Mouse (Mus musculus) regulatory T cell (primary cell): ENCODE results near the gene Tmem62.
"Not testable (repeated sequence)": the region's sequence is repeated elsewhere in the genome, so short reads cannot be mapped to it uniquely, and the experiment has no call there.

Experiments used
- in situ Hi-C: fragments of 300-600 bp; cut with MboI, MseI; formaldehyde crosslinking; loops from one replicate; pipeline ENCODE4 v1.15.1; 2025; ENCODE audit warnings: high pct_unique_total_duplicates

The Tmem62 gene

DNA sequence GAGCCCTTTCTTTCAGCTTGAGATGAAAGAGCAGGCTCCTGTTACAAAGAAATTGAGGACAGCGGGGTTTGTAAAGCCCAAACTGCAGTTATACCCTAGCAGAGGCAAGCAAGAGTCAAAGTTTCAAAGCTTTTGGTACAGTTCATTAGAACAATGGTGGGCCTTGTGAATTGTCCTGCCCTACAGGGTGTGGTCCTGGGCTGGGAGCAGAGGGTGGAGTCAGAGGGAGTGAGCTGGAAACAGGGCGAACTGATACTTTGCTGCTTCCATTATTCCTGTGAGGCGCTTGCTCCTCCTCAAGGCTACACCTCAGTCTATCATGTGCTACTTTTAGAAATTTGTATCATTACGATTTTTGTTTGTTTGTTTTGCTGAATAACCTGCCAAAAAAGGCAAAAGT is 14.4 kb downstream of the Tmem62 start:
- in situ Hi-C loops = no loop called here

DNA sequence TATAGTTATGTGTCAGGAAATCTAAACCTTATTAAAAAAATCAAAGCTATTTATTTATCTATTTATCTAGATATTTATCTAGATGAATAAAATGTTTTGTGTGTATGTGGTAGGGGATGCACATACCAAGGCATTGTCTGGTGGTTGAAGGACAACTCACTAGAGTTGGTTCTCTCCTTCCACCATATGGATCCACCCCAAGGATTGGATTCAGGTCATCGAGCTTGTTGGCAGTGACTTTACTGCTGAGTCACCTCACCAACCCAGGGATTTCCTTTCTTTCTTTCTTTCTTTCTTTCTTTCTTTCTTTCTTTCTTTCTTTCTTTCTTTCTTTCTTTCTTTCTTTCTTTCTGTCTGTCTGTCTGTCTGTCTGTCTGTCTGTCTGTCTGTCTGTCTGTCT is 19.8 kb downstream of the Tmem62 start:
- in situ Hi-C loops = loop anchor here (5.0 kb wide), 1 partner anchor 101 kb away; no protein-coding TSS in a partner anchor

DNA sequence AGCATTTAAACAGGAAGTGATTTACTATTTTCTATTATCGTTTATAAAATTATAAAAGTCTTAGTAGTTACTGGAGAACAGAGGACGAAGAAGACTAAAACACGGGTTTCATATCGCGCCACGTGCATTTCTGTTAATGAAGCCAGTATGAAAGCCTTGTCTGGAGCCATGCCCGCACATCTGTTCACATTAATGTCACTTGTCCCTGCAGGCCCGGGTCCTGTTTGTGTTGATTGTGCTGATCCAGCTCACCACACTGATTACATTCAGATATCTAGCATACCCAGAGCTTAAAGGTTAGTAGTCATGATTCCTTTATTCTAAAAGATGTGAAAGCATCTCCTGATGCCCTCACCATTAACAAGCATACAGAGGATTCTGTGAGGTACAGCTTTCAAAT is 22.0 kb downstream of the Tmem62 start:
- in situ Hi-C loops = loop anchor here (5.0 kb wide), 1 partner anchor 98 kb away; no protein-coding TSS in a partner anchor

DNA sequence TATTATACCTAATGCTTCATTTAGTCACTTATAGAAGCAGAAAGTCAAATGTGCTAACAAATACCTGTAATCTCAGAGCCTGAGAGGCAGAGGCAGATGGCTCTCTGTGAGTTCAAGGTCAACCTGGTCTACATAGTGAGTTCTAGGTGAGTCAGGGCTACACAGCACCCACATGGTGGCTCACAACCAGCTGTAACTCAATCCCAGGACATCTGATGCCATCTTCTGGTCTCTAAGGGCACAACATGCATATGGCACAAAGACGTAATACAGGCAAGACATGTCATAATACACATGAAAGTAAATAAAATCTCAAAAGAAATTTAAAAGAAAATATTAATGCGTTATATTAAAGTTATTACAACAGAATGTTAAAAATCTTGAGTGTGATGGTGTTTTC is 26.8 kb downstream of the Tmem62 start:
- in situ Hi-C loops = no loop called here

GRCm38 (mm10) chr2:121004018-121004811 is 27.4 kb downstream of the Tmem62 start:
- in situ Hi-C loops = no loop called here

DNA sequence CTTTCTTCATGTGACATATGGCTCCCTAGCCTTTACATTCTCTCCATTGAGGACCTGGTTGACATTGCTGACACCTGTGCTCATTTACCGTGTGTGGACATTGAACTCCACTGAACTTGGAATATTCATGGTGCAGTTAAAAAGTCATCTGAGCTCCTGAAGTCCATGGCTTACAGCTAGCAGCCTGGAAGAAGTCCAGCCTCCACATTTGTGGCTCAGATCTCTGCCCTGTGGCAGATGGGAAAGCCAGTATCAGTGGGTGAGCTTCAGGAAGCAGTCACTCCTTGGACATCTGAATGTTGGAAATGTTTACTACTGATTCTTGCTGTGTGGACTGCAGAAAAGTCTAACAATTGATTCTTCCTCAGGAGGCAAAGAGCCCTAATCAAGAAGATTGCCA is 30.2 kb downstream of the Tmem62 start:
- in situ Hi-C loops = no loop called here

DNA sequence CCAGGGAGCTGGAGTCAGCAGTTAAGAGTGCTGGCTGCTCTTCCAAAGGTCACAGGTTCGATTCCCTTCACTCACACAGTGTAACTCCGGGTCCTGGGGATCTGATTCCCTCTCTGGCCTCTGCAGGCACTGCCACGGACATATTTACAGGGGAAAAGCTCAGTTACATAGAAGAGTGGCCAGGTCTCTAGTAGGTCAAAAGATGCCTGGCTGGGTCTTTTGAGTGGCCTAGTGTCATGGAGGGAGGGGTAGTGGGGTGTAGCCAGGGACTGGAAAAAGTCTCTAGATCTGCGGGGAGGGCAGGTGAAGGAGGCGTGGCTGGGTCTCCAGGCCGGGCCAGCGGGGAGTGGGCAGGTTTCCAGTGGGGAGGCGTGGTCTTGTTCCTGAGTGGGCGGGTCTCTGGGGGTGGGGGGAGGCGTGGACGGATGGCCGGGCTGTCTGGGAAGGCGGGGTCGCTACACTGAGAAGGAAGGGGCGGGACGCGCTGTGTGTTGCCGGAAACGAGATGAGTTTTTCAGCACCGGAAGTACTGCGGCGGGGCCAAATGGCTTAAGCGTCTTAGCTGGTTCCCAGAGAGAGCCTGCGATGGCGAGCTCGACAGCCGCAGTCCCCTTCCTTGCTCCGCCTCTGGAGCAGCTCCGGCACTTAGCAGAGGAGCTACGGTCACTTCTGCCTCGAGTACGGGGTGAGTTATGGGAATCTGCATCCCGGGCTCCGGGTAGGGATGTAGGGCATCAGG is 31.3 kb downstream of the Tmem62 start, which contains the start of gene Ccndbp1:
TSS of gene Ccndbp1 (plus strand) at position 479 of the 739 bp plus-strand sequence.
- in situ Hi-C loops = no loop called here

- in situ Hi-C loops = no loop called here
Measured at GRCm38 (mm10) chr2:121008664-121009007, 31.8 kb downstream of the Tmem62 start.

DNA sequence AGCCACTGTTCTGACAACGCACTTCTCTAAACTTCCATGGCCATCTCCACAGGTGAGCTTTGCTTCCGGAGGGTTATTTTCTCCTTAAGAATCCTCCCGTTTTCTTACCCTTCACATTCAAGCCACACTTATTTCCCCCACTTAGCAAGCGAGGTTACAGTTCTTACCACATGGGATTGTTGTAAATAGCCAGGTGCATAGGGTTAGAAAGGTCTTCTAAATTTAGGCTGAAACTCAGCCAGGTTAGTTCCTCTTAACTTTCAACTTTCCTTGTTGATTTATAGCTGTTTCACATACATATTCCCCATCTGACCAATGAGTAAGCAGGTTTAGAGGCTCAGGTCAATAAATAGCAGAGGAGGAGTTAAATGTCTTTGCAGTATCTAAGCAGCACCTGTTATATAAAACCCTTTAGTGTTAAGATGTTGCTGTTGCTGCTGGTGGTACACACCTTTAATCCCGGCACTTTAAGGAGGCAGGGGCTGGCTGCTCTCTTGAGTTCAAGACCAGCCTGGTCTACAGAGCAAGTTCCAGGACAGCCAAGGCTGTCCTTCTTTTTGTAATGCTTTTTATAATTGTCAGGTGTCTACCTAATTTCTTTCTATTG is 32.4 kb downstream of the Tmem62 start:
- in situ Hi-C loops = no loop called here

DNA sequence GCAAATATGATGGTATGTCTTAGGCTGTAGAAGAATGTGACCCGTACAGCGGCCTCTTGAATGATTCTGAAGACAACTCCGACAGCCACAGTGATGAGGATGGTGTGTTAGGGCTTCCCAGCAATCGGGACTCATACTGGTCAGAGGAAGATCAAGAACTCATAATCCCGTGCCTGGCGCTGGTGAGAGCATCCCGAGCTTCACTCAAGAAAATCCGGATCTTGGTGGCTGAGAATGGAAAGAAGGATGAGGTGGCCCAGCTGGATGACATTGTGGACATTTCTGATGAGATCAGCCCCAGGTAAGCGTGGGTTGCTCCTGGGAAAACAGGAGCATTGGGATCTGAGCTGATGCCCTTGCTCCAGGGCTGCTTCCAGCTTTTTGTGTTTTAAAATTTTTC is 35.9 kb downstream of the Tmem62 start:
- in situ Hi-C loops = no loop called here

DNA sequence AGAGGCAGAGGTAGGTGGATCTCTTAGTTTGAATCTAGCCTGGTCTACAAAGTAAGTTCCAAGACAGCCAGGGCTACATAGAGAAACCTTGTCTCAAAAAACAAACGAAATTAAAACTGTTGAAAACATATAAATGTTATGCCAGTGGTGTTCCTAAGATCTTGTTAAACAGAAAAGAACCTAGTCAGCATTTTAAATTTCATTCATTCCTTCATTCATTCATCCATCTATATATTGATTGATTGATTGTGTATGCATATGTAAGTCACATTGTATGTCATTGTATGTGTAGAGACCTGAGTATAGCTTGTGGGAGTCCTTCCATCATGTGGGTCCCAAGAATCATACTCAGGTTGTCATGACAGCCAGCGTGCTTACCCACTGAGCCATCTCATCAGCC is 38.7 kb downstream of the Tmem62 start:
- in situ Hi-C loops = no loop called here

DNA sequence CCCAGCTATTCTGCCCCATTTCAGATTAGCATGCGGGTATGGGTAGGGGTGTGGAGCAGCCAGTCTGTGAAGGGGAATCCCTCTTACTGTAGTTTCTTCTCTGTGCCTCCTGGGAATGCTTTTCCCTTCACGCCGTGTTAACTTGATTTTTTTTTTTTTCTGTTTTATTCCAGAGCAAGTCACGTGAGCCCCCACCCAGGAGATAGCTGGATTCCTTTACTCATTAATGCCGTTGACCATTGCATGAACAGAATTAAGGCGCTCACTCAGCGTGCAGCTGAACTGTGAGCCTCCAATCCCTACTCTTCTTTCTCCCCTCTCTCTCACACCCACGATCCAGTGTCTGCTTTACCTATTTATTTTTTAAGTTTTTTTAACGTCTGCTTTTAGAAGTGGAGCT is 39.4 kb downstream of the Tmem62 start:
- in situ Hi-C loops = no loop called here

DNA sequence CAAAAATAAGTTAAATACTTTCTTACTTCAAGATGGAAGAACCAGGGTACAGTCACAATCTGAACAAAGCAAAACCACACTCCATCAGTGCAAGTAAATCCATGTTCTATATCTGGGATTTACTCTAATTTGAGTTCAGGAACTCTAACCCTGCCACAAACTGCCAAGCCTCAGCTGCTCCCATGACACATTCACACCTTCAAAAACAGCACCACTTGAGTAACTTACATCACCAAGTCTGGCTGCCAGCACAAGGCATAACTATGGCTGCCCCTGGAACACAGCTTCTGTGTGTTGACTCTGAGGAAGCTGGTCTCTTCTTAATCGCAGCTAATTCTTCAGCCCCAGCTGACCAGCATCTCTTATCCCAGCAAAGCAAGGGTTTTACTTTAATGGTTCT is 40.3 kb downstream of the Tmem62 start:
- in situ Hi-C loops = no loop called here

DNA sequence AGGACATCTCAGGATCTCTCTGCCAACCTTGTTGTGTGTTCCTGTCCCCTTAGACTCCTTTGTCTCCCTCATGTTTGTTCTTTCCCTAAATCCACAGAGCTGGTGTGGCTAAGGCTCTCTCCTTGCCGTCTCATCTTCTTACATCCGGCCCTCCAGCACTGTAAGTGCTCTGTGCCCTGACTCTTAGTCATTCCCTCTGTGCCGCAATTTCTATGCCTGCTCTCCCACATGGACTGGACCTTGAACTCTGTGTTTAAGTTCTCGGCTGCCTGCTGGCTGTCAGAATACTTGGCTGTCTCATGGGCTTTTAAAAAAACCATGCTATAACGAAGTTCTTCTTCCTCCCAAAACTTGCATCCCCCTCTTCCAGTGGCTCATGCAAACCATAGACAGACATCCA is 46.1 kb downstream of the Tmem62 start:
- in situ Hi-C loops = no loop called here

DNA sequence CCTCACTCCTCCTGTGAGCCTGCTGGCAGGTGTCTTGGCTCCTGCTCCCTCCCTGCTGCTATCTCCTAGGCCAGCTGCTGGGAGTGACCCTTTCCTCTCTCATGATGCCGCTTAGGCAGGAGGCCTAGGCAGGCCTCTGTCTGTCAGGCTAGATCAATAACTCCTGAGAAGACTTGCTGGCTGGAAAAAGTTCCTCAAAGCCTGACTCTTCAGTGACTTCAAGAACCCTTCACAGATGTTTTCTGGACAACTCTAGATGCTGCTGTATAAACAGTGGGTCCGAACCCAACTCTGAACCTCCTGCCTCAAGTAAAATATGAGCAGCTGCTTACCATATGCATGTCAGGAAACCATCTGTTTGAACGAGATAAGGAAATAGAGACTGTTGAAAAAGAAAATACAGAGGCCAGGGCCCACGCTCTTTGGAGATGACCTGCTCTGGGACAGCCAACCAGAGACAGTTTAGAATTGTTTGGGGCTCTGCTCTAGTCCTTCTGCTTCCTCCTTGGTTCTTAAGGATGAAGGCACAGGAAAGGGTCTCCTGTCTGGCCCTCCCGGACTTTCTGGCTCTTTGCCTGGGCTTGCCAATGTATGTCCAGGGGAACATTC is 60.0 kb downstream of the Tmem62 start, which contains the start of gene Epb42:
TSS of gene Epb42 (minus strand) at position 340 of the 609 bp plus-strand sequence.
- in situ Hi-C loops = no loop called here

DNA sequence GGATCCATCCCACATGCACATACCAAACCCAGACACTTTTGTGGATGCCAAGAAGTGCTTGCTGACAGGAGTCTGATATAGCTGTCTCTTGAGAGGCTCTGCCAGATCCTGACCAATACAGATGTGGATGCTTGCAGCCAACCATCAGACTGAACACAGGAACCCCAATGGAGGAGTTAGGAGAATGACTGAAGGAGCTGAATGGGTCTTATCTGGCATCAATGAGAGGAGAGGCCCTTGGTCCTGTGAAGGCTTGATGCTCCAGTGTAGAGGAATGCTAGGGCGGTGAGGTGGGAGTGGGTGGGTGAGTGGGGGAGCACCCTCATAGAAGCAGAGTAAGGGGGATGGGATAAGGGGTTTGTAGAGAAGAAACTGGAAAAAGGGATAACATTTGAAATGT is 62.0 kb downstream of the Tmem62 start:
- in situ Hi-C loops = not testable (repeated sequence)

DNA sequence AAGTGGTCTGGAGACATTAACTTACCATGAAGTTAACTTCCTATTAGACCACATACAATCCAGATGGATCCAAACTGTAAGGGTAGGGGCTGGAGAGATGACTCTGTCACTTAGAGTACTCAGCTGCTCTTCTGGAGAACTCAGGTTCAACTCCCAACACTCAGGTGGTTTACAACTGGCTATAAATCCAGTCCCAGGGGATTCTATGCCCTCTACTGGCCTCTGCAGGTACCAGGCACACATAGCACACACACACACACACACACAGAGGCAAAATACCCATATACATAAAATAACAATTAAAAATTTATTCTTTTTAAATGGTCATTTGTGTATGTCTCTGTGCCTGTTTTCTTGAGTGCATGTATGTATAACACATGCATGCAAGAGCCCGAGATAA is 62.6 kb downstream of the Tmem62 start:
- in situ Hi-C loops = no loop called here

DNA sequence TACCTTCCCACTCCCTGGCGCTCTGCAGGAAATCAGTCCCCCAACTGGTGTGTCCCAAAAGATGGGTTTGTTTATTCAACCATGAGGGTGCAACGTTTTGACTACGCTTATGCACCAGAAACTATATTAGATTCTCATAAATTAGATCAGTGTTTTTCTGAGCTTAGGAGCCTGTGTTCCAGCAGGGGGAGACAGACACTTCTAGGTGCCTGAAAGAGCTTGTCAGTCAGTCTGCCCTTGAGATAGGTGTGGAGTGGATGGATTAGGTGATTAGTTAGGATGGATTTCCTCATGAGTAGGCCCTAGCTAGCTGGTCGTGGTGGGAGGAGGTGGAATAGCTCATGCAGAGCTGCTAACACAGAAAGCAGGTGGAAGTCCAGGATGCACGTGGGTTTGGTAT is 64.3 kb downstream of the Tmem62 start:
- in situ Hi-C loops = no loop called here

- in situ Hi-C loops = no loop called here
Measured at GRCm38 (mm10) chr2:121045653-121046052, 68.8 kb downstream of the Tmem62 start.

- in situ Hi-C loops = no loop called here
Measured at GRCm38 (mm10) chr2:121052176-121052575, 75.4 kb downstream of the Tmem62 start.

DNA sequence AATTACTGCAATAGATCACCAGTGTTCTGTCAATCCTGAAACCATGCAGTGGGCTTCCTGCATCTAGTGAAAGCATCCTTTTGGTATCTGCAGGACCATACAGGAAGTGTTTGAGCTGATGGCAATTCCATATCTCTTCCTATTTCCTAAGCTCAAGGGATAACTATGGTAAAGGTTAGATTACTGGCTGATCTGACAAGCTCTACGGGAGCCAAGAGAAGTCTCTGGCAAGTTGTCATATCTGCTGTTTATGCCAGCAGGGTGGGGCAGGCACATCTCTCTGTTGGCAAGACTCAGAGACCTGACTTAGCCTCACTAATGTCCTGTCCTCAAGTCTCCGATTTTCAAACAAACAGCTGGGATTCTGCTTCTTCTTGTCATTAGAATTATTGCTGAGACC is 77.2 kb downstream of the Tmem62 start:
- in situ Hi-C loops = no loop called here

DNA sequence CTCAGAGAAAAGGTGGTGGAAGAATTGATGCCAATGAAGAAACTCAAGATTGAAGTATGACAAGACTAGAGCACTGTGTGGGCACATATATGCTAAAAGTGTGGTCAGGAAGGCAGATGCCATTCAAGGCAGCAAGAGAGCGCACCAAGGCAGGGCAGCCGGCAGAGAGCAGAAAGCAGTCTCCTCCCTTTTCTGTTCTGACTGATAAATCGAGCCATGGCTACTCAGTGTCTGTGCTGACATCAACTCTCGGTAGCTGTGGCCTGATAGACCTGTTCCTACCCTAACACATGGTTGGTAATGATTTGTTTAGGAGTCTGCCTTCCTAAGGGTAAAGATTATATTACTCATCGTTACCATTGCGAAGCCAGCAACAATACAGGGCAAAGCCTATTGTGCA is 79.1 kb downstream of the Tmem62 start:
- in situ Hi-C loops = no loop called here
